Mouse (Mus musculus): ENCODE results near the gene Elk3.

- no peak for TF ChIP-seq POLR2A (IDR thresholded peaks at IDR 0.05; ENCODE audit: insufficient read depth, low read depth, low read length)
- TF ChIP-seq CTCF (IDR thresholded peaks at IDR 0.05): no peak
Measured at GRCm38 (mm10) chr10:93288336-93288735, 22.6 kb downstream of the Elk3 start.
